Mouse (Mus musculus) heart, adult 9 months (tissue): ENCODE data around the gene Rbck1.
"Not testable (repeated sequence)": the region's sequence is repeated elsewhere in the genome, so short reads cannot be mapped to it uniquely, and the experiment has no call there.

ENCODE experiments used
- DNase-seq, 2 experiments: peaks; one replicate each; pipeline ENCODE4 v3.0.0; 2022; ENCODE audit warnings: low spot score in 2 of 2

Gene Rbck1

DNA sequence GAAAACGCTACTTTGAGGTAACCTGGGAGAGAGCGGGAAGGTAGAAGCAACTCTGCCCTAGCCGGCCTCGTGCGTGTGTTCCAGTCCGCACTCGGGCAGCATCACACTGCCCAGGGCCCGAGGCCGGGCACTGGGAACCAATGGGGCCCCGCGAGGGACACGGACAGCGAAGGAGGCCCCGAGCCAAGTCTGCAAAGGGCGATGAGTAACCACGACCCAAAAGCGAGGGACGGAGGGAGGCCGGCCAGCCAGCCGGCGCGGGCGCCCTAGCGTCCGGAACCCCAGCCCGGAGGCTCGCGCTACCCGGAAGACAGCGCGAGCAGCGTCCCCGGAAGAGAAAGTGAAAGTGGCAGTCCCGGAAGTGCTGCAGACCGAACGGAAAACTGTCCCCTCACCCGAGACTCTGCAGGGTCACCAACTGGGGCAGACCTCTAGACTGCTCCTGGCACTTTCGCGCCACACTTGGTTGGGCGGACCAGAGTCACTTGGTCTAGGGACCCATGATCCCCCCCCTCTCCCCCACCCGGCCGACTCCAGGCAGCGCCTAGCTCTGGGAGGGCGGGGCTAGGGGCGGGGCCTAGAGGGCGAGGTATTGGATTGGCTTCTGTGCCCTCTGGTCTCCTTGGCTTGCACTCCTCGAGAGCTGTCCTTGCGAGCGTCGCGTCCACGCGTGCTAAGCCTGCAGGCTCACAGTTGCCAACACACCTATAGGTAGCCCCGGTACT, at the start of gene Rbck1:
Rbck1 (minus strand) TSS at position 553 of the 725 bp plus-strand sequence.
- peak; percentile 93 to 94 for DNase-seq

DNA sequence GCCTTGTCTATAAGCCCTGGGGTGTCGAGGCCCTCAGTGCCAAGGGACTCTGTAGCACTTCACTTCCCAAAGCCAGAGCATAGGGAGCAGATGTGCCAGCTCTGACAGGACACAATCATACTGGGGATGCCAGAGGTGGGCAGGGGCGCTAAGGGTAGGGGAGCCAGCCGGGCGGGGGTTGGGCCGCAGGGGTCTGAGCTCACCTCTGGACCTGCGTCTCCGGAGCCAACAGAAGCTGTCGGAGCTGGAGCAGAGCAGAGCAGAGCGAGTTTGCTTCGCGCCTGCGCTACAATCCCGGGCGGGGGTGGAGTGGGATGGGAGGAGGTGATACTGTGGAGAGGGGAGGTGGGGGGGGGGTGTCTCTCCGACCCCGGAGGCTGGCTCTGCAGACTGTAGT, 43.9 kb upstream of the Rbck1 start, which contains the start of gene Nrsn2:
Nrsn2 (minus strand) TSS at position 294 of the 397 bp plus-strand sequence.
- no peak for DNase-seq

DNA sequence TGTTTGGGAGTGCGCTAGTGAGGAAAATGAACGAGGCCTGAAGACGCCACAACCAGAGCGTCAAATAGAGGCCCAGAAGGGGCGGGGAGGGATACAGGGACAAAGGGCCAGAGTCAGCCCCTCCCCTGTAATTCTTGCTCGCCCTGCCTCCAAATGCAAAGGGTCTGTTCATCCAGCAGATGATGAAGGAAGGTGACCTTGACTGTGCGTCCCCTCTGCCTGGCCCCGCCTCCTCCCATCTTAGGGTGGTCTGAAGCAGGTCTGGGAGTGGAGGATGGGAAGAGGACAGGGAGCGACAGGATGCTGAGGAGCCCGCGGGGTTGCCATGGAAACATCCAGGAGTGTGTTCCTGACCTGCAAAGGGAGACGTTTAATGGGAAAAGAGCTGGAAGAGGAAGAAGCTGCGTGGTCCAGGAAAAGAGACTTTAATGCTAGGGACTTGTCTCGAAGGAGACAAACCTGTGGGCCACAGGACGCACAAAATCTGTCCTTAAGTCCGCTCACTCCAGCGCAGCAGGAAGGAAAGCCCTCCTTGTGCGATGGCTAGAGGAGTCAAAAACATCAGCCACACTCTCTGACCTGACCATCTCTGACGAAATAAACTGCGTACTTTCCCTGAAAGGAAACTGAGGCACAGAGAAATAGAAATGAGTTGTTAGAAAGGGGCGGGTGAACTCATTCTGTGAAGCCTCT, 43.3 kb upstream of the Rbck1 start:
- no peak for DNase-seq

- no peak for DNase-seq
These were observed 41.1 kb upstream of the Rbck1 start for GRCm38 (mm10) chr2:152373547-152373946.

- DNase-seq = no peak
These were observed 40.2 kb upstream of the Rbck1 start for GRCm38 (mm10) chr2:152372661-152373060.

GRCm38 (mm10) chr2:152372104-152372503, 39.7 kb upstream of the Rbck1 start:
- no peak for DNase-seq

GRCm38 (mm10) chr2:152368532-152369140, 36.2 kb upstream of the Rbck1 start:
- DNase-seq = peak in 1 of 2 experiments; percentile 43

GRCm38 (mm10) chr2:152367917-152368316, 35.5 kb upstream of the Rbck1 start:
- no peak for DNase-seq

DNA sequence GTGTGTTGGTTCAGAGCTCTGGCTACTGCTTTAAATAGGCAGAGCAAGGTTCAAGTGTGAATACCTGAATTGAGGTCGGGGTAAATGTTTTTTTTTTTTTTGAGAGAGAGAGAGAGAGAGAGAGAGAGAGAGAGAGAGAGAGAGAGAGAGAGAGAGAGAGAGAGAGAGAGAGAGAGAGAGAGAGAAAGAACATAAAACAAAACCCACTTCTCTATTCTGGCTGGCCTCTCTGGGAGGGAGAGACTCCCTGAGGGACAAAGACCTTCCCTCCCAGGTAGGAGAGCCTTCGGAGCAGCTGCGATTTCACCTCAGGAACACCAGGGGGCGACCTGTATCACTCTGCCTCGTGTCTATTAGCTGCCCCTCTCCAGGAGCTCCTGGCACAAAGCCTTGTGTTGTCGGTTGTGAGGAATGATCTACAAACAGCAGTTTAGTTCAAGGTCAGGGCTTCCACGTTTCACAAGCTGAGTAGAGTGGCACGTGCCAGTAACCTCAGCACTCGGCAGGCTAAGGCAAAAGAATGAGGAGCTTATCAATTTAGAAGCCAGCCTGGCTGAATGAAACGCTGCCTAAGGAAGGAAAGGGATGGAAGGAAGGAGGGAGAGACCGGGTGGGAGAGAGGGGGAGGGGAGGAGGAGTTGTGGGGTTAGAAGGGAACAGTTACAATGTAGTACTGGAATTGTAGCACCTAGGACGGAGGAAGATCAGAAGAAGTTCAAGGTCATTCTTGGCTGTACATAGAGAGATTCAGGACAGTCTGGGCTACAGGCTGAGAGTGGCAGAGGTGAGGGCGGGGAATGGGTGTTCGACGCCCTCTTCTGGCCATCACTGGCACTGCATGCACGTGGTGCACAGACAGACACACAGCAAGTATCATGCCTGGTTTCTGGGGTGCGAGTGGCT, 31.0 kb upstream of the Rbck1 start:
- DNase-seq = peak; percentile 77 to 82

DNA sequence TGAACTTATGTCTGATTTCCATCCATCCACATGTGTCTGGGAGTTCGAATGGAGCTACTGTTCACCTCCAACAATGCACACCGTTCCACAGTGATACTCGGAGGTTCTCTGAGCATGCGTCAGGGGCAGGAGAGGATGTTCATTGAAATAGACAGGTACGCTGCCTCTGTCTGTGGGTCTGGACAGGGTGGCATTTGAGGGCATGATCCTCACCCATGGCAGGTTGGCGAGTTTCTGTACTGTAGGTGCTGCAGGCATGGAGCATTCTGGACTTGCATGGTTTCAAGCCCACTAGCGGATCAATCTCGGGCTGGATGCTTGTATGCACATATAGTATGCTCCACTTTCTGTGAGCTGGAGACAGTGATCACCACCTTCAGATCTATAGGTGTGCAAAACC, 28.7 kb upstream of the Rbck1 start:
- no peak for DNase-seq

DNA sequence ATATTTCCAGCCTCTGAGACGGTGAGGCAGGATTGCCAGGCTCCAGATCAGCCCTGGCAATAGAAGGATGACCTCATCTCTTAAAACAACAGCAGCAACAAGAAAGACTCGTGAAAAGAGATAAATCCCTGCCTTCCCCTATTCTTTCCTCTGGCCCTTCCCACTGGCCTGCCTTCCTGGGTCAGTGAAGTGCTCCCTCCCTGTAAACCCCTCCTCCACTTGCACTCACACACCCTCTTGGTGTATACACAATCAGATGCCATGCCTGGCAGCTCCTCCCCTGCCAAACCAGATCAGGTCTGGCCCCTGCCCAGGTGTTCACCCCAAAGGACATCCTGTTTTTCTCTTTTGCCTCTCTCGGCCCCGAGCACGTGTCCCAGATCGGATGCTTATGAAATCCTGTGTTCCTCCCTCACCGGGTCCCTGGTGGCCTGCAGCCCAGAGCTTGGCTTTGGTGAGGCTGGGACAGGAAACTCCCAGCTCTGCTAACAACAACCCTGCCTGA, 27.9 kb upstream of the Rbck1 start:
- peak; percentile 91 to 95 for DNase-seq

DNA sequence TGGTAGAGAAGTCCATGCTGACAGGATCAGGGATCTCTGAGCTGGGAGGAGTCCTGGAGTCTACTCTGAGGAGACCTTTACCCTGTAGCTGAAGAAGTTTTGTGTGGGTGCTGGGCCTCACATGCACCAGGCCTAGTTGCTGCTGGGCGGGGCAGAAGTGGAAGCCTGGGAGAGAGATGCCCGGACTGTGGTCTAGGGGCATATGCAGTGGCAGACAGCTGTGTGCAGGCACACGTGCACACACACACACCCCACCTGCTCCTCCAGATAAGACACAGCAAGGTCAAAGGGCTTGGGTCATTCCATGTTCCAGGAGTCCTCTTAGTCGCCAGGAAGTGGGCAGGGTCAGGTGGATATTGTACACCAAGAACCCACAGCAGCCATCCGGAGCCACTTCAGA, 27.2 kb upstream of the Rbck1 start:
- DNase-seq = peak; percentile 22 to 41

DNA sequence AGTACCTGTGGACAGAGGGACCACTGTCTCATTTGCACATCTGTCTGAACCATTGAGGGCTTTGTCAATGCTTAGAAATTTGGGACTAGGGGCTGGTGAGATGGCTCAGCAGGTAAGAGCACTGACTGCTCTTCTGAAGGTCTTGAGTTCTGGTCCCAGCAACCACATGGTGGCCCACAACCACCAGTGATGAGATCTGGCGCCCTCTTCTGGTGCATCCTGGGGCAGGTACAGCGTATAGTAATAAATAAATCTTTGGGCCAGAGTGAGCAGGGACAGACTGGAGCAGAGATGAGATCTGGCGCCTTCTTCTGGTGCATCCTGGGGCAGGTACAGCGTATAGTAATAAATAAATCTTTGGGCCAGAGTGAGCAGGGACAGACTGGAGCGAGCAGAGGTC, 26.5 kb upstream of the Rbck1 start:
- not testable (repeated sequence) for DNase-seq

GRCm38 (mm10) chr2:152357254-152357653, 24.8 kb upstream of the Rbck1 start:
- DNase-seq = no peak

DNA sequence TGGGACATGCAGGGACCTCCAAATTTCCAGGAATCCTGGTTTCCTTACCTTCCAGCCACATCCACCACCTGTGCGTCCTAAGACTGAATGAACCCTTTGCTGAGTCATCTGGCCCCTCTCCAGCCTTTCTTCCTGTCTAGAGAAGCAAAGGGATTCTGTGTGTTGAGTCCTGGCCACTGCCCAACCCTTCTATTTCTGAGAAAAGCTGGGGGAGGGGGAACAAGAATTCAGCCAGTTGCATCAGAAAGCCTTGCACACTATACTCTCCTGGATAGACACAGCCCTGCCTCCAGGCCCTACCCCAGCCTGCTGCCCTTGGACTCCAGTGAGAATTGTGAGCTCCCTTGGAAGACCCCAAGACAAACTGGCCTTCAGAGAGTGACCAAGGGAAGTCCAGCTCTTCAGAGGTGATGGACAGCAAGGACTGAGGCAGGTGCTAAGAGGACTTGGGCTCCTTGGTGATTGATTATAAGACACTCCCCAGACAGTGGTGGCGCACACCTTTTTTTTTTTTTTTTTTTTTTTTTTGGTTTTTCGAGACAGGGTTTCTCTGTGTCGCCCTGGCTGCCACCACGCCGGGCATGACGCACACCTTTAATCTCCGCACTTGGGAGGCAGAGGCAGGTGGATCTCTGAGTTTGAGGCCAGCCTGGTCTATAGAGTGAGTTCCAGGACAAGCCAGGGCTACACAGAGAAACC, 17.5 kb upstream of the Rbck1 start:
- peak; percentile 60 to 65 for DNase-seq

DNA sequence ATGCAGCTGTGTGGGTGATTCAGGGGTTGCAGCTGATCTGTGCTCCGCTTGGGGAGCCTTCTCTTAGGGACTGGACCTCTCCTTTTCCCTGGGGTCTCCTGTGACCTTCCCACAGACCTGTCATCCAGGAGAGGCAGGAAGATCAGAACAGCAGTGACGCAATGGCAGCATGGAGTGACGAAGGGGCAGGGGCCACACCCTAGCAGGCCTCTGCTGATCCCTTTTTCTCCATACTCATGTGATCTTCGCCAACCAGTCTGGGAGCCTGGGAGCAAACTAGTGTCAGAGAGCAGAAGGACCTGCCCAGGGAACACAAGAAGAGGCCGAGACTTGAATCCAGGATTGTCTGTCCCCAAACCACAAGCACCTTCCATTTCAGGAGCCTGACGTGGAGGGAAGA, 16.8 kb upstream of the Rbck1 start:
- no peak for DNase-seq

- no peak for DNase-seq
These were observed 15.3 kb upstream of the Rbck1 start for GRCm38 (mm10) chr2:152347722-152348121.

- DNase-seq = no peak
These were observed 14.5 kb upstream of the Rbck1 start for GRCm38 (mm10) chr2:152346776-152347465.

- no peak for DNase-seq
These were observed 12.9 kb upstream of the Rbck1 start for GRCm38 (mm10) chr2:152345393-152345792.

GRCm38 (mm10) chr2:152344909-152345308, 12.5 kb upstream of the Rbck1 start:
- no peak for DNase-seq
